Mouse (Mus musculus): ENCODE results near the gene Olfr922. TPM values are rescaled to one million over a fixed set of nuclear protein-coding genes. Genes with fewer than 3 reads are reported as not detected.

The Olfr922 gene
- not detected for total RNA-seq (2023)

DNA sequence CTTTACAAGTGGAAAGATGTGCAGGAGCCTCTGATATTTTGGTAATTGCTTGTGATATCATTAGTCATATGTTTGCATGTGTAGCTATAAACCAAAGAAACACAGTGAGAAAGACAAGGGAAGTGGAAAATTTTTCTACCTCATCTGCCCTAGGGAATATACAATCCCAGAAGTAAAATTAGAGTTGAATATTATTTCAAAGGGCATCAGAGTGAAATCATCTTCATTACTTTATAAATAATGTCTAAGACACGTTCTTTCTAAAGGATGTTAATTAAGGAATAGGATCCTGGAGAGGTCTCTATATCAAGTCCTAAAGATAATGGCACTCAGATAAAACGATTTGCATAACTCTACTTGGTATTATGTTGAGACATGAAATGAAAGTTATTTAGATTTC lies at the start of gene Olfr922:
Olfr922 (plus strand) TSS at position 301 of the 400 bp plus-strand sequence.

DNA sequence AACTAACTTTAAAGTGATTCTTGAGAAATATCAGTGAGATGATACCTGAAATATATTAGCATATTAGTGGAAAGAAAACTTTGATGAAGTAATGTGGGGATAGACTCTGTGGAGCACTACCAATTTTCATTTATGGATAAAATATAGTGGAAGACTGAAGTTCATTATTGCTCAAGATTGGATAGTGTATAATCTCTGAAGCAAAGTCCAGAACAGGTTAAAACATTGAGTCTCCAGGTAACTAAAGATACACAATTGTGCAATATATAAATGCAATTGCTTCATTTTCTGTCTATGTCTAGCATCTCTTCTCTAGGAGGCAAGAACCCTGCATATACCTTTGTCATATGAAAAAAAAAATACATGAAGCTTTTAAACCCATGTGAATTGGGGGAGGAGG lies 41.6 kb upstream of the Olfr922 start, which contains the start of gene Olfr921:
Olfr921 (plus strand) TSS at position 301 of the 400 bp plus-strand sequence.

GRCm38 (mm10) chr9:38826245-38826644 lies 11.8 kb downstream of the Olfr922 start, which contains the start of gene Olfr923:
Olfr923 (plus strand) TSS chr9:38826545.

DNA sequence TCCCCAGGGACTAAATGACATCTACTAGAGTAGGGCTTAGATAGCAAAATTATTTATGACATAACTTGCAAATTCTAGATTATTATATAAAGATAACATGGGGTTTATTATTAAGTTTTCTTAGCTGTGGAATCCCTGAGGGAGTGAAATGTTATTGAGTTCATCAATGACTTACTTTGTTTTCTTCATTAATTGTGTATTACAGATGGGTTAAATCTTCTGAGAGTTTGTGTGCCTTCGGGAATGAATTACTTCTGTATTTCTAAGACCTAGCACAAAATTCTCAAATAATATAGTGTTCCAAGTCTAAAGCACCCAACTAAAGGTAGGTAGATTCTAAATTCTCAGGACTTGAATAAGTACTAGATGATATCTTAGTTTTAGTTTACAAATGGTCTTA lies 29.7 kb downstream of the Olfr922 start, which contains the start of gene Olfr924:
Olfr924 (plus strand) TSS at position 301 of the 400 bp plus-strand sequence.

GRCm38 (mm10) chr9:38854760-38855159 lies 40.3 kb downstream of the Olfr922 start, which contains the start of gene Olfr26:
Olfr26 (plus strand) TSS chr9:38855060.

Other genes starting within 250 kb of the Olfr922 start
- gene Olfr912, start 234.4 kb upstream of the Olfr922 start, total RNA-seq (2023) = not detected
- not detected for gene Olfr913, start 221.9 kb upstream of the Olfr922 start, total RNA-seq (2023)
- not detected for gene Olfr914, start 209.5 kb upstream of the Olfr922 start, total RNA-seq (2023)
- gene Olfr916, start 154.7 kb upstream of the Olfr922 start, total RNA-seq (2023) = not detected
- gene Olfr917, start 148.8 kb upstream of the Olfr922 start, total RNA-seq (2023) = not detected
- gene Olfr918, start 140.0 kb upstream of the Olfr922 start, total RNA-seq (2023) = not detected
- not detected for gene Olfr919, start 110.9 kb upstream of the Olfr922 start, total RNA-seq (2023)
- gene Vwa5a, start 96.3 kb upstream of the Olfr922 start, total RNA-seq (2023) = 10 to 100 TPM; 23.1 to 26.8 TPM
- under 1 TPM in 1 of 2 experiments, not detected in 1; 0.11 TPM for gene Olfr920, start 62.3 kb upstream of the Olfr922 start, total RNA-seq (2023)
- gene Olfr921, start 41.5 kb upstream of the Olfr922 start, total RNA-seq (2023) = not detected
- gene Olfr923, start 11.9 kb downstream of the Olfr922 start, total RNA-seq (2023) = not detected
- gene Olfr924, start 29.8 kb downstream of the Olfr922 start, total RNA-seq (2023) = not detected
- gene Olfr26, start 40.4 kb downstream of the Olfr922 start, total RNA-seq (2023) = not detected
- gene Olfr926, start 62.5 kb downstream of the Olfr922 start, total RNA-seq (2023) = not detected
- not detected for gene Olfr930, start 115.2 kb downstream of the Olfr922 start, total RNA-seq (2023)
- not detected for gene Olfr933, start 157.7 kb downstream of the Olfr922 start, total RNA-seq (2023)
- not detected for gene Olfr934, start 173.7 kb downstream of the Olfr922 start, total RNA-seq (2023)
- not detected for gene Olfr935, start 185.1 kb downstream of the Olfr922 start, total RNA-seq (2023)
- gene Olfr146, start 208.8 kb downstream of the Olfr922 start, total RNA-seq (2023) = not detected

Measured in neutrophil, adult 83 days (primary cell).